Mouse (Mus musculus): ENCODE data around the gene Specc1.

DNA sequence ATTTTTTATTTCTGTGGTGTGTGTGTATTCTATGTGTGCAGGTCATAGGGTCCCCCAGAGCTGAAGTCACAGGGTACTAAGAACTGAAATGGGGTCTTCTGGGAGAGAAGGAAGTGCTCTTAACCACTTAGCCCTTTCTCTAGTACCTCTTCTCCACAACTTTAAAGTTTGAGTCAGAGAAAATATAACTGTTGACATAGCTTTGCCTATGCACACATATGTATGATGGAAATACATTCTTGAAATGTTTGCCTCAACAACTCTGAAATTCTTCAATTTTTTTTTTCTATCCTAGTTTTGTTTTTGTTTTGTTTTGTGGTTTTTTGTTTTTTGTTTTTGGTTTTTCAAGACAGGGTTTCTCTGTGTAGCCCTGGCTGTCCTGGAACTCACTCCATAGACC lies 48.2 kb upstream of the Specc1 start:
- TF ChIP-seq REST (IDR thresholded peaks at IDR 0.05; ENCODE audit: insufficient read depth, insufficient read length) = no peak
- no peak for TF ChIP-seq CEBPB (IDR thresholded peaks at IDR 0.05; ENCODE audit: insufficient read depth, poor library complexity, severe bottlenecking)
- TF ChIP-seq E2F4 (IDR thresholded peaks at IDR 0.05; ENCODE audit: insufficient read depth) = no peak

Measured in myocyte (in vitro differentiated cells).